Mouse (Mus musculus) heart, adult 2 months (tissue): ENCODE measurements at regions not wholly inside any gene's neighbourhood (a gene's known extent, or its start where the extent isn't known, plus 50 kb on each side); places are given as distances from the start of the nearest gene placed in this dataset.

Experiments
- DNase-seq, 2 experiments: peaks; one replicate each; pipeline ENCODE4 v3.0.0; 2021
- H3K27ac ChIP-seq: fragments of 200-600 bp; 2 replicates; pipeline ENCODE4 v1.8.1; 2022
- H3K27me3 ChIP-seq: fragments of 200-500 bp; 2 replicates; pipeline ENCODE4 v1.6.1; 2012; ENCODE audit warnings: mild to moderate bottlenecking, low read length, inconsistent platforms, mixed read lengths; ENCODE audit not compliant: control insufficient read depth, insufficient read depth
- H3K36me3 ChIP-seq: fragments of 200-500 bp; 2 replicates; pipeline ENCODE4 v1.6.1; 2012; ENCODE audit warnings: low read length, inconsistent platforms; ENCODE audit not compliant: control insufficient read depth, insufficient read depth
- H3K4me1 ChIP-seq: fragments of 200-500 bp; 2 replicates; pipeline ENCODE4 v1.6.1; 2011; ENCODE audit warnings: low read length; ENCODE audit not compliant: control insufficient read depth, insufficient read depth
- H3K4me3 ChIP-seq: fragments of 200-600 bp; 2 replicates; pipeline ENCODE4 v1.8.1; 2022
- H3K79me2 ChIP-seq: fragments of 200-500 bp; replicated peaks from 2 replicates; pipeline ENCODE4 v1.6.1; 2012; ENCODE audit warnings: mild to moderate bottlenecking, inconsistent platforms, low read length, moderate library complexity, mixed read lengths; ENCODE audit not compliant: control insufficient read depth, insufficient read depth
- H3K9ac ChIP-seq: fragments of 200-500 bp; 2 replicates; pipeline ENCODE4 v1.6.1; 2012; ENCODE audit warnings: low read depth, mild to moderate bottlenecking, control low read depth, inconsistent platforms, low read length, mixed read lengths
- CTCF ChIP-seq: fragments of 200-600 bp; IDR thresholded peaks from 2 replicates; pipeline ENCODE4 v1.8.1; 2022; ENCODE audit warnings: antibody characterized with exemption, mild to moderate bottlenecking, moderate library complexity
- EP300 ChIP-seq: fragments of 200-500 bp; IDR thresholded peaks from 2 replicates; pipeline ENCODE4 v1.6.1; 2011; ENCODE audit warnings: low read depth, low read length, control low read depth; ENCODE audit not compliant: insufficient read depth
- POLR2A ChIP-seq: fragments of 200-500 bp; IDR thresholded peaks from 2 replicates; pipeline ENCODE4 v1.6.1; 2011; ENCODE audit warnings: mild to moderate bottlenecking, low read depth, low read length, control low read depth; ENCODE audit not compliant: insufficient read depth
- WGBS: fragments of 180-500 bp; shearing (Covaris S2); methylation state at CpG from one replicate; pipeline ENCODE4 v1.1.7; 2018; 5-methylcytosine and 5-hydroxymethylcytosine counted together
- intact Hi-C: fragments of 180-260 bp; cut with DNase I; formaldehyde crosslinking; loops from one replicate; pipeline ENCODE4 v1.15.1; 2025

DNA sequence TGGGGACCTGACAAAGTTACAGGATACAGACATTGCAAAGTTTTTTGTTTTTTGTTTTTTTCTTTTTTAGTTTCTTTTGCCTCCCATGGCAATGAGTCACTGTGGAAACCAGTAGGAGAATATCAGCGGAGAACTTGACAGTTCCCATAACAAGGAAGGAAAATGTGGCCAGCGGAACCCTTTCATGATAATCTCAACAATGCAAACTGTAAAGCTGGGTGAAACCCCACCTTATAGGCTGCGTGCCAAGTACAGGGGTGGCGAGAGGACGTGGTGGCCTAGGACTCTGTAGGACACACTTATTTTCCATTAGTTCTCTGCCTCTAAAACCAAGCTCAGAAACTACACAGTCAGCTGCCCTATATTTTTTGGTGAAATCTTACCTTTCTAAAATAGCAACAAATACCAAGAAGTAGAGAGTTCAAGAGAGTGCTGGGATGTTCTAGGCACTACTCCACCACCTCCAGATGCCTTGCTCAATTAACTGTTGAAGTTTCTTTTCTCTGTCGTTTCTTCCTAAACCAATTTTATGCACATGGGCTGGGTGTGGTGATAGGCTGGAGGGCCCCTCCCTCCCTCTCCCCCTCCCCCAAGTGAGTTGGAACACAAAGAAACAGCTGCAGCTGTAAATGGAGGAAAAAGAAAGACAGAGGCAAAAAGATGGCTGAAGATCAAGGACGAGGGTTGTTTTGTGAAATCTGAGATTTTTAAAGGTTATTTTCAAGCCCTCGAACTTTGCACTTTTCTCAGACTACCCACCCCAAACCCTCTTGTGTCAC is 201.0 kb upstream of the Kbtbd8 start:
- WGBS: 25% methylated on average over 8 of the region's 8 CpGs
- H3K4me3 ChIP-seq: no peak overlapping the region
- DNase-seq: peak; percentile 45 to 62
- TF ChIP-seq EP300 (no peak), POLR2A (no peak), CTCF (no peak)
- intact Hi-C loops: no loop called here
- peaks cover 1% of the 10 kb centered on the region; the same call in 1 of the 2 replicates for H3K4me1 ChIP-seq
- no peak overlapping the region for H3K27ac ChIP-seq
- 0 out of 2 replicates have a peak, but pooled peaks cover 2% of the 10 kb centered on the region for H3K36me3 ChIP-seq
- H3K27me3 ChIP-seq: no peaks in the 10 kb centered on the region
- H3K9ac ChIP-seq: no peak overlapping the region
- H3K79me2 ChIP-seq: no peaks in the 10 kb centered on the region

DNA sequence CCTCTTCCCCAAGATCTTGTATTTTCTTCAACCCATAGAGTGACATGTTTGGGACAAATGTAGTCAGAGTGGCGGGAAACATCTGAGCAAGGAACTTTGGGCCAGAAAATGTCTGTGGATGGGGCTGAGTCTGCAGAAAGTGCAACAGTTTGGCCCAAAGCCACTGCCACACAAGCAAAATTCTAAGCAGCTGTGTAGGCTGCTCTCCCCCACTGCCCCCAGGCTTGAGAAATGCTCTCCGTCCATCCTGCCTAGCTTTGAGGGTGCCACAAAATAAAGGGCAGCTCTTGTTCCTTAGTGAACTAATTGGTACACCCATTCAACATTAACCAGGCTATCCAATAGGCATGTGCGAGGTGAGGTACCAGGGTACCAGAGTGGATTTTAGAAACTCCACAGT is 205.2 kb upstream of the Kbtbd8 start:
- DNase-seq: no peak
- TF ChIP-seq CTCF (no peak), EP300 (no peak), POLR2A (no peak)
- 90% methylated on average over 3 of the region's 3 CpGs for whole genome bisulfite sequencing
- H3K79me2 ChIP-seq: no peaks in the 10 kb centered on the region
- H3K27me3 ChIP-seq: no peaks in the 10 kb centered on the region
- H3K4me1 ChIP-seq: peaks cover 1% of the 10 kb centered on the region; the same call in 1 of the 2 replicates
- H3K9ac ChIP-seq: no peak overlapping the region
- H3K27ac ChIP-seq: no peak overlapping the region
- intact Hi-C loops: loop anchor here (5.0 kb wide), 1 partner anchor 105 kb away; no protein-coding TSS in a partner anchor
- H3K4me3 ChIP-seq: no peak overlapping the region
- H3K36me3 ChIP-seq: 0 out of 2 replicates have a peak, but pooled peaks cover 2% of the 10 kb centered on the region

DNA sequence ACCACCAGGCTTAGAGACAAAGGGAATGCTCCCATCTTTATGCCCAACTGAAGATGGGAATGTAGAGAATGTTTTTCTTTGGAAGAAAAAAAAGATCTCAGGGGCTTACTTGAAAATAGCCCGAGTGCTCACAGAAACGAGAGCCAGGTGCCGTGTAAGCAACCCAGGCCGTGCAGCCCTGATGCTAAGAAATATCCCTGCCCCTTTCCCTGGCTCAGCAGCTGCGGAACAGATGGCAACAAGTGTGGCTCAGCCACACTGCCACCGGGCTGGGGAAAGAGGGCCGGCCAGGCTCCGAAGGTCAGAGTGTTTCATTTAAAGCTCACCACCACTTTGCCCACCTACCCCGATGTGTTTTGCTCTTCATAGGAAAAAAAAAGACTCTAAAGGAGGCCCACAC is 205.7 kb upstream of the Kbtbd8 start:
- Histone ChIP-seq H3K9ac (no peak overlapping the region), H3K4me1 (peaks cover 1% of the 10 kb centered on the region; the same call in 1 of the 2 replicates), H3K4me3 (no peak overlapping the region), H3K79me2 (no peaks in the 10 kb centered on the region), H3K36me3 (0 out of 2 replicates have a peak, but pooled peaks cover 2% of the 10 kb centered on the region), H3K27me3 (no peaks in the 10 kb centered on the region), H3K27ac (no peak overlapping the region)
- WGBS: 83% methylated on average over 9 of the region's 9 CpGs
- DNase-seq: no peak
- intact Hi-C loops: loop anchor here (5.0 kb wide), 1 partner anchor 104 kb away; no protein-coding TSS in a partner anchor
- TF ChIP-seq EP300 (no peak), POLR2A (no peak), CTCF (no peak)

DNA sequence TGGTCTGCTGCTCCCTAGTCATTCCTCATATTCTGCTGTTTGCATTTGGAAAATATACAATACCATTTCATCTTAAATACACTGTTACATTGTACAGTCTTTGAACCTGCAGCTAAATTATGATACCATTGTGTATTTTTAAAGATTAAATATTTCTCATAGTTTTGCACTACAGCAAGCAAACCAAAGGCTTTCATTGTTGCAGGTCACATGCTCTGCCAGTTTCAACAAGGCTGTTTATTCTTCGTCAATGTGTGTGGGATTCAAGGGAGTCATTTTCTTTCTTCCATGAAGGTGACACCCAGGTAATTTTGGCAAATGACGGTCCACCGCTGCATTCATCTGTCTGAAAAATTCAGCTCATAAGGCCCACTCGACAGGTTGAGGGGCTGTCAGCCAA is 200.9 kb upstream of the Lrig1 start:
- H3K36me3 ChIP-seq: no peaks in the 10 kb centered on the region
- H3K9ac ChIP-seq: no peak overlapping the region
- H3K79me2 ChIP-seq: no peaks in the 10 kb centered on the region
- no peak overlapping the region for H3K4me3 ChIP-seq
- intact Hi-C loops: no loop called here
- TF ChIP-seq CTCF (no peak), EP300 (no peak), POLR2A (no peak)
- no peaks in the 10 kb centered on the region for H3K27me3 ChIP-seq
- no peak overlapping the region for H3K27ac ChIP-seq
- no peak for DNase-seq
- 89% methylated on average over 4 of the region's 4 CpGs for WGBS
- no peaks in the 10 kb centered on the region for H3K4me1 ChIP-seq

DNA sequence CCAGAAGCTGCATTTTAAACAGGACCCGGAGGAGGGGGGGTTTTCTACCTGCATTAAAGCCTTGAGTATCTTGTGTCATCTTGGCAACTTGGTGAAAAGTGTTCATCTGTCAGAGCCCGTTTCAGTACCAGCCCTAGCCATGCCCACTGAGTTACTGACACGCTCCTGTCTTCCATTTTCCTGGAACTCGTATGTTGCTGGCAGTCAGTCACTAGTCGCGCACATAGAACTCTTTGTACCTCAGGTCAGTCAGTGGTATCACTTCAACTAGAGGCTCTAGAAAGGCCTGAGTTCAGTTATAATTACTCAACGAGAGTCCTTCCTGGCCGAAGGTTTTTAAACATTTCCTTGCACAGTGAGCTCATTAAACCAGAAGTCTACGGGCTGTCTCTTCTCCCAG is 198.9 kb upstream of the Lrig1 start:
- no peak overlapping the region for H3K4me3 ChIP-seq
- no peaks in the 10 kb centered on the region for H3K79me2 ChIP-seq
- no peaks in the 10 kb centered on the region for H3K36me3 ChIP-seq
- no peak for DNase-seq
- H3K4me1 ChIP-seq: no peaks in the 10 kb centered on the region
- TF ChIP-seq CTCF (no peak), EP300 (no peak), POLR2A (no peak)
- no peak overlapping the region for H3K27ac ChIP-seq
- H3K9ac ChIP-seq: no peak overlapping the region
- WGBS: 87% methylated on average over 9 of the region's 9 CpGs
- no peaks in the 10 kb centered on the region for H3K27me3 ChIP-seq
- intact Hi-C loops: no loop called here

DNA sequence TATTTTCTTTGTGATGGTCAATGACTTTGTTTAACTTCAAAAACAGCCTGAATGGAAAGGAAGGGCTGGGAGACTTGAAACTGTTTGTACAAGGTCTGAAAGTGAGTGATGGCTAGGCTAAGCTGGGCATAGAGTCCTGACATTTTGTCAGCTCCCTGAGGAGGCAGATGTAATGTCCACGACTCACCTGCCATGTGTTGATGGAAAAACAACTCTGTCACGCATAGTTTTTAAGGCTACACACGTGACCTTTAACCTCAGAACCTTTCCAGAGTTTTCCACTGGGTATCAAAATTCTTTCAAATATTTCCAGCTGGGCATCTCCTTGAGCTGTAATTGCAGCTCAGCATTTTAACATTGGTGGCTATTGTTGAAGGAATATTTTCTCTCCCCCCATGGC is 190.2 kb upstream of the Lrig1 start:
- H3K4me1 ChIP-seq: no peaks in the 10 kb centered on the region
- intact Hi-C loops: no loop called here
- no peak overlapping the region for H3K27ac ChIP-seq
- 69% methylated on average over 3 of the region's 3 CpGs for WGBS
- TF ChIP-seq EP300 (no peak), POLR2A (no peak), CTCF (no peak)
- no peak overlapping the region for H3K9ac ChIP-seq
- no peaks in the 10 kb centered on the region for H3K79me2 ChIP-seq
- DNase-seq: no peak
- no peak overlapping the region for H3K4me3 ChIP-seq
- no peaks in the 10 kb centered on the region for H3K36me3 ChIP-seq
- H3K27me3 ChIP-seq: no peaks in the 10 kb centered on the region
